Mouse (Mus musculus) kidney, postnatal 36 days (tissue): ENCODE data around the gene Plekhn1.

Experiments
- DNase-seq, 2 experiments: peaks; one replicate each; pipeline ENCODE4 v3.0.0; 2021 to 2022; ENCODE audit warnings: mixed read lengths in 2 of 2

Plekhn1 gene

GRCm38 (mm10) chr4:156234701-156235213 lies at the start of gene Plekhn1:
Plekhn1 (minus strand) TSS chr4:156234857.
- peak; percentile 81 to 89 for DNase-seq

GRCm38 (mm10) chr4:156255078-156255839 lies 20.6 kb upstream of the Plekhn1 start, which contains the start of gene Samd11:
Samd11 (minus strand) TSS chr4:156255657.
- no peak for DNase-seq

- DNase-seq: no peak
Observed at GRCm38 (mm10) chr4:156254361-156255077, 19.9 kb upstream of the Plekhn1 start.

- no peak for DNase-seq
Observed at GRCm38 (mm10) chr4:156253043-156253442, 18.4 kb upstream of the Plekhn1 start.

- no peak for DNase-seq
Observed at GRCm38 (mm10) chr4:156252619-156253018, 18.0 kb upstream of the Plekhn1 start.

- no peak for DNase-seq
Observed at GRCm38 (mm10) chr4:156252140-156252539, 17.5 kb upstream of the Plekhn1 start.

GRCm38 (mm10) chr4:156251081-156251480 lies 16.4 kb upstream of the Plekhn1 start:
- no peak for DNase-seq

- no peak for DNase-seq
Observed at GRCm38 (mm10) chr4:156249567-156249966, 14.9 kb upstream of the Plekhn1 start.

- peak in 1 of 2 experiments; percentile 33 for DNase-seq
Observed at GRCm38 (mm10) chr4:156236651-156237447, 2.2 kb upstream of the Plekhn1 start.

GRCm38 (mm10) chr4:156235808-156236533 lies 1.3 kb upstream of the Plekhn1 start, which contains the start of gene Noc2l:
Noc2l (plus strand) TSS chr4:156236010.
- DNase-seq: peak; percentile 93 to 97

- DNase-seq: peak in 1 of 2 experiments; percentile 22
Observed at GRCm38 (mm10) chr4:156235360-156235770, 708 bp upstream of the Plekhn1 start.

GRCm38 (mm10) chr4:156234021-156234501 lies 596 bp downstream of the Plekhn1 start:
- DNase-seq: peak in 1 of 2 experiments; percentile 48

GRCm38 (mm10) chr4:156228393-156229024 lies 6.1 kb downstream of the Plekhn1 start:
- DNase-seq: peak in 1 of 2 experiments; percentile 49

- DNase-seq: peak in 1 of 2 experiments; percentile 49
Observed at GRCm38 (mm10) chr4:156227752-156228392, 6.8 kb downstream of the Plekhn1 start.

GRCm38 (mm10) chr4:156224276-156224675 lies 10.4 kb downstream of the Plekhn1 start:
- DNase-seq: no peak

- DNase-seq: no peak
Observed at GRCm38 (mm10) chr4:156219936-156220335, 14.7 kb downstream of the Plekhn1 start.

- DNase-seq: no peak
Observed at GRCm38 (mm10) chr4:156217838-156218237, 16.8 kb downstream of the Plekhn1 start.

- DNase-seq: no peak
Observed at GRCm38 (mm10) chr4:156217022-156217669, 17.5 kb downstream of the Plekhn1 start.

GRCm38 (mm10) chr4:156216196-156216595 lies 18.5 kb downstream of the Plekhn1 start:
- no peak for DNase-seq

- DNase-seq: peak; percentile 62 to 64
Observed at GRCm38 (mm10) chr4:156215649-156216048, 19.0 kb downstream of the Plekhn1 start, which contains the start of gene Perm1. Perm1 (plus strand) TSS chr4:156215868.
